Mouse (Mus musculus) megakaryocyte, embryonic 14.5 days (primary cell): ENCODE measurements around the gene Tubb5. TPM values are rescaled to one million over a fixed set of nuclear protein-coding genes. Genes with fewer than 3 reads are reported as not detected.
"Not testable (repeated sequence)": the region's sequence is repeated elsewhere in the genome, so short reads cannot be mapped to it uniquely, and the experiment has no call there.

Experiments
- H3K27me3 ChIP-seq: replicated peaks from 2 replicates; pipeline ENCODE3; 2012; ENCODE audit warnings: inconsistent platforms
- H3K36me3 ChIP-seq: replicated peaks from 2 replicates; pipeline ENCODE3; 2012; ENCODE audit warnings: low read length, inconsistent platforms, mixed read lengths
- H3K4me1 ChIP-seq: 2 replicates; pipeline ENCODE4 v1.6.1; 2012; ENCODE audit warnings: inconsistent platforms
- H3K4me3 ChIP-seq: replicated peaks from 2 replicates; pipeline ENCODE3; 2012; ENCODE audit warnings: moderate library complexity, mild to moderate bottlenecking, inconsistent platforms
- H3K9me3 ChIP-seq: 2 replicates; pipeline ENCODE4 v1.6.1; 2012; ENCODE audit warnings: inconsistent platforms
- FLI1 ChIP-seq: IDR thresholded peaks from 2 replicates; pipeline ENCODE4 v1.6.1; 2012; ENCODE audit warnings: low read length, inconsistent platforms, mixed read lengths
- GATA1 ChIP-seq: IDR thresholded peaks from 3 replicates; pipeline ENCODE4 v1.6.1; 2012; ENCODE audit warnings: mixed read lengths, low read length, inconsistent platforms, borderline replicate concordance
- polyA plus RNA-seq: library from polyadenylated mRNA; stranded (reverse); fragments of >175 nt; gene quantifications from 2 replicates; pipeline ENCODE4 v1.2.3, GENCODE M21; 2012; ENCODE audit warnings: low replicate concordance; ENCODE audit not compliant: insufficient read depth

Gene Tubb5
- polyA plus RNA-seq, 1 experiment, result 217 TPM

DNA sequence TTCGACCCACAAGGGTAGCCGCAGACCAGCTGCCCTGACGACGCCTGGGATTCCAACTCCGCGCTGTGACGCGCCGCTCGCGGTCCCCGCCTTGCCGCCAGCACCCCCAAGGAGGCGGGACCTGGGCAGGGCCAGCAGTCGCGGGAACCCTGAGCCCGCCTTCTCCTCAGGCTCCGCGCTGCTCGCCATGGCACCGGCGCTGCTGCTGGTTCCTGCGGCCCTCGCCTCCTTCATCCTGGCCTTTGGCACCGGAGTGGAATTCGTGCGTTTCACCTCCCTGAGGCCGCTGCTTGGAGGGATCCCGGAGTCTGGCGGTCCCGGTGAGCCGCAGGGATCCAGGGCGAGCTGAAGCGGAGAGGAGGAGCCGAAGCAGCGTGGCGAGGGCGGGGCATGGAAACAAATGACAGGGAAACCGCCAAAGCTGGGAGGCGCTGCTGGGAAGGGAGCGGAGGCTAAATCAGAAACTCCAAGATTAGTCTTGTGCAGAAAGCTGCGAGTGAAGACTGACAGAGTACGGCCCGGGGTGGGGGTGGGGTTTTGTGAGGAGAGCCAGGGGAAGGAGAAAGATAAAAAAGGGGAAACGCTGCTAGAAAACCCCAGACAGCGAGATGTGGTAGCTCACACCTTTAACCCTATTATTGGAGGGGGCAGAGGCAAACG lies 23.2 kb upstream of the Tubb5 start, which contains the start of gene Nrm:
TSS of gene Nrm (plus strand) at position 121 of the 660 bp plus-strand sequence.
- H3K4me1 ChIP-seq, result peaks cover 76% of the 10 kb centered on the region
- H3K36me3 ChIP-seq, result peaks cover 31% of the 10 kb centered on the region
- peak within 1 kb of the TSS; percentile 96 for H3K4me3 ChIP-seq
- peaks cover 19% of the 10 kb centered on the region for H3K27me3 ChIP-seq
- no peaks in the 10 kb centered on the region for H3K9me3 ChIP-seq
- TF ChIP-seq GATA1 (no peak), FLI1 (no peak)

DNA sequence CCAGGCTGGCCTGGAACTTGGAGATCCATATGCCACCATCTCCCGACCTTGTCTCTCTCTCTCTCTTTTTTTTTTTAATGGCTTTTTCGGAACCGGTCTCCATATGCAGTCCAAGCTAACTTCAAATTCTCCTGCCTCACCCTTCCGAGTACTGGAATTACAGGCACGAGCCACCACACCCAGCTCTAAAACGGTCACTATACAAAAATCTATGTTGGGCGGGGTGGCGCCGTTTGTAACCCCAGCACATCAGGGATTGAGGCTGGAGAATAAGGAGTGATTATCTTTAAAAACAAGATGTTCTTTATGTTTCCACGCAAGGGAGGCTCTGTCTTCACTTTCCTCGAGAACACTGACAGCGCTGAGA lies 22.7 kb upstream of the Tubb5 start:
- H3K4me1 ChIP-seq, result peaks cover 75% of the 10 kb centered on the region
- H3K36me3 ChIP-seq, result peaks cover 35% of the 10 kb centered on the region
- H3K9me3 ChIP-seq, result no peaks in the 10 kb centered on the region
- TF ChIP-seq FLI1 (no peak), GATA1 (no peak)
- peaks cover 19% of the 10 kb centered on the region for H3K27me3 ChIP-seq
- H3K4me3 ChIP-seq, result peak overlapping the region; percentile 96

DNA sequence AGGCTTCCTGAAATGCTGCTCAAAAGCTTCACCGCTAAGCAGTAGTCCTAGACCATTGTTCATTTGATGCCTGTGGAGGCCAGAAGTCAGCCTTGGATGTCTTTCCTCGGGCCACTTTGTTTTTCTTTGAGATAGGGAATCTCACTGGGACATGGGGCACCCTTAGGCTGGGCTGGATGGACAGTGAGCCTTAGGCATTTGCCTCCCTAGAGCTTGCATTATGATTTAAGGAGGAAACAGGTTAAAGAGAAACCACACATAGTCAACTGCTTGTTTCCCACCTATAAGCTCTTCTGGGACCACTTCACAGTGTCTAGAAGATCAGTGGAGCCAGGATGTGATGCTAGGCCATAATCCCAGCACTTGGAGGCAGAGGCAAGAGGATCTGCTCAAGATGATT lies 21.7 kb upstream of the Tubb5 start:
- peaks cover 72% of the 10 kb centered on the region for H3K4me1 ChIP-seq
- peaks cover 19% of the 10 kb centered on the region for H3K27me3 ChIP-seq
- peaks cover 40% of the 10 kb centered on the region for H3K36me3 ChIP-seq

DNA sequence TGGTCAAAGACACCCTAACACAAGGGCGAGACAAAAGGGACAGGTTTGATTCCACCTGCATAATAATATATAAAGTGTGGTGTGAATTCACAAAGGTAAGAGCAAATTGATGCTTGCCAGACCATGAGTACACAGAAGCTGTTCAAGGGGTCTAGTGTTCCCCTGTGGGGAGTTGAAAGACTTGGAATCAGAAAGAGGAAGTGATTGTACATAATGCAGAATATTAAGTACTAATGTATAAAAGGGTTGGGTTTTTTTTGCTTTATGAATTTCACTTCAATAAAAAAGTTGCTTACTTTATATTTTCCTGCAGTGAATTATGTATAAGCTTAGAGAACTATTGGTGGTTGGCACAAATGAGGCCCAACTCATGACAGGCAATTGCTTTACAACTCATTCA lies 21.3 kb upstream of the Tubb5 start:
- peaks cover 72% of the 10 kb centered on the region for H3K4me1 ChIP-seq
- TF ChIP-seq GATA1 (no peak), FLI1 (no peak)
- no peaks in the 10 kb centered on the region for H3K9me3 ChIP-seq
- H3K36me3 ChIP-seq, result peaks cover 45% of the 10 kb centered on the region
- no peak overlapping the region for H3K4me3 ChIP-seq
- peaks cover 15% of the 10 kb centered on the region for H3K27me3 ChIP-seq

More for the DNA sequence above, 21.7 kb upstream of the Tubb5 start:
- no peaks in the 10 kb centered on the region for H3K9me3 ChIP-seq
- H3K4me3 ChIP-seq, result no peak overlapping the region
- TF ChIP-seq GATA1 (no peak), FLI1 (no peak)

DNA sequence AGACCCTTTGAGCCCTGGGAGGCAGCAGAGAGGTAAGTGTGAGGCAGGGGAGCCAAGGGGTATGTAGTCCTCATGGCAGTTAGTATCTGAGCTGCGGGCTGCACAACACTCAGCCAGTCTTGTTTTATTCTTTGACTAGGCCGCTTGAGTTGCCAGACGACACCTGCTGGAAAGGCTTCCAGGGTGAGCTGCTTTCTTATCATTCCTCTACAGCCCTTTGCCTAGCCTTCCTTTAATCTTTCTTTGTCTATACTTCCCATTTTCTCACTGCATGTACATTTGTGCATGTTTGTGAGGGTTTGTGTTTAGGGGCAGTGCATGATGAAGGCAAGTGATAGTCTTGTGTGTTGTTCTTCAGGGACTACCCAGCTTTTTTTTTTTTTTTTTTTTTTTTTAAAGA lies 12.9 kb upstream of the Tubb5 start:
- no peak for TF ChIP-seq FLI1
- H3K36me3 ChIP-seq, result peaks cover 89% of the 10 kb centered on the region
- no peaks in the 10 kb centered on the region for H3K27me3 ChIP-seq
- no peak overlapping the region for H3K4me3 ChIP-seq
- H3K9me3 ChIP-seq, result no peaks in the 10 kb centered on the region
- H3K4me1 ChIP-seq, result peaks cover 48% of the 10 kb centered on the region

DNA sequence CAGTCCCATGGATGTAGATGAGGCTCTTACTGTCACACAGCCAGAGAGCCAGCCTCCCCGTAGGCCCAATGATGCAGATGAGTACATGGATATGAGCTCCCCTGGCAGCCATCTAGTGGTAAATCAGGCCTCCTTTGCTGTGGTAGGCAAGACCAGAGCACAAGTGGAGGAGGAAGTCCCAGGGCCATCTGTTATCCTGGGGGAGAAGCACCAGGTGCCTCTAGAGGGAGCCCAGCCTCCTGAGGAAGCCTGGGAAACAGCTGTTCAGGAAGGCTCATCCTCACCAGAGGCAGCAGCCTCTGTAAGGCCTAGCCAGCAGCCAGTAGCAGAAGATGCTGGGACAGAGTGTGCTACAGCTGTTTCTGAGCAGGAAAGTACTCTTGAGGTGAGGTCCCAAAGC lies 10.0 kb upstream of the Tubb5 start:
- peaks cover 34% of the 10 kb centered on the region for H3K4me1 ChIP-seq
- no peak overlapping the region for H3K4me3 ChIP-seq
- no peaks in the 10 kb centered on the region for H3K9me3 ChIP-seq
- no peaks in the 10 kb centered on the region for H3K27me3 ChIP-seq
- TF ChIP-seq GATA1 (no peak), FLI1 (no peak)
- H3K36me3 ChIP-seq, result peaks cover 85% of the 10 kb centered on the region

DNA sequence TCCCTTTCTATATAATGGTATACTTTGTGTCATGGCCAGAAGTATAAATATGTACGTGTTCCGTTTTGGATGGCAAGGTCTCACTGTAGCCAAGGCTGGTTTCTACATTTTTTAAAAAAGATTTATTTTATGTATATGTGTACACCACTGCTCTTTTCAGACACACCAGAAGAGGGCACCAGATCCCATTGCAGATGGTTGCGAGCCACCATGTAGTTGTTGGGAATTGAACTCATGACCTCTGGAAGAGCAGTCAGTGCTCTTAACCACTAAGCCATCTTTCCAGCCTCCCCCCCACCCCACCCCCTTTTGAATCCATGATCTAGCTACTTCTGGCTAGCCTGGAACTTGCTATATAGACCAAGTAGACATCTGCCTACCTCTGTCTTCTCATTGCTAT lies 5.4 kb upstream of the Tubb5 start:
- TF ChIP-seq GATA1 (no peak), FLI1 (no peak)
- H3K27me3 ChIP-seq, result no peaks in the 10 kb centered on the region

DNA sequence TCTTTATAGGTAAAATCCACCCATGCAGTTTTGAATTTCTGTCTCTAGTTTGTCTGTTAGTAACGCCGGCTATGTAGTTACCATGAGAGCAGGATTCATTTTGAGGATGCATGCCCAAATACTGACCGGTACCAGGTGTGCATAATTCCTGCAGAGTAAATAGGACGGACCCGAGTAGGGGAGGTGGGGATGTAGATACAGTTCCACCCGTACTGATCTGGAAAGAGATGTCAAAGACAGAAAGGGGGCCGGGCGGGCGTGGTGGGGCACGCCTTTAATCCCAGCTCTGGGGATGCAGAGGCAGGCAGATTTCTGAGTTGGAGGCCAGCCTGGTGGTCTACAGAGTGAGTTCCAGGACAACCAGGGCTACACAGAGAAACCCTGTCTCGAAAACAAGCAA lies 3.9 kb upstream of the Tubb5 start:
- peak overlapping the region; percentile 92 for H3K4me3 ChIP-seq
- H3K36me3 ChIP-seq, result peaks cover 26% of the 10 kb centered on the region
- peaks cover 30% of the 10 kb centered on the region for H3K4me1 ChIP-seq
- no peaks in the 10 kb centered on the region for H3K9me3 ChIP-seq
- H3K27me3 ChIP-seq, result no peaks in the 10 kb centered on the region
- TF ChIP-seq FLI1 (no peak), GATA1 (no peak)

More for the DNA sequence above, 5.4 kb upstream of the Tubb5 start:
- Histone ChIP-seq H3K4me3 (no peak overlapping the region), H3K4me1 (peaks cover 45% of the 10 kb centered on the region), H3K9me3 (no peaks in the 10 kb centered on the region), H3K36me3 (peaks cover 41% of the 10 kb centered on the region)

DNA sequence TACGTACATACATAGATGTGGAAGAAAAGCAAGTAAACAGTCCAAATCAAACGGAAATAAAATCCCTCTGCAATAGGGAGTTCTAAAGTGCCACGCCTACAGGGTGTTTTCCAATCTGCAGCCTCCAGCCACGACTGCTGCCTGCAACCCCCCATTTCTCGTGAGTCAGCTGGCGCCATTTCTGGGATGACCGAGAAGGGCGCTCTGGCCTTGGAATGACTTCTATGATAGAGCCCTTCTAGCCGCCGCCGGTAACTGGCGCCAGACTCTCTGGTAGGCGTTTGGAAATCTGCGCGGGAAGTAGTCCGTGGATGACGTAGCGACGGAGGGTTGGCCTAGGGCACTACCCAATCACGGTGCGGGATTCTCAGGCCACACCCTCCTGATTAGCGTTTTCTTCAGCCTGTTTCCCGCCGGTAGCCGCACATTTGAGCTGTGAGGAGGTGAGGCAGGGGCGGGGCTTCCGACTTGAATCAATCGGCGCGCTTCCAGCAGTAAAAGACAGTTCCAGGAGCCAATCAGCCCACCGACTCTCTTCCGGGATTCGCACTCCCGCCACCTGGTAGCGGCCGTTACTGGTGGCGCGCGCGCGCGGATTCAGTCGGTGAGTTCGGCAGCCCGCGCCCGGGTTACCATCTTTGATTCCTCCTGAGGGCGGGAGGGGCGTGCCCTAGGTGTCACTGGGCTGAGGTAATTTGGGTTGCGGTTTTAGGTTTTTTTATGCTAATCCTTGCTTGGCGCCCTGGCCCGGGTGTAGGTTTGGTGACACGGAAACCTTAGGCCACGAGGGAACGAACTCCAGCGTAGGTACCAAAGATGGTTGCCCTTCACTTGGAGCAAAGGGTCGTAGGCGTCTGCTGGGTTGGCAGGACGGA lies 3.2 kb upstream of the Tubb5 start, which contains the start of gene Mdc1:
TSS of gene Mdc1 (plus strand) at position 440 of the 875 bp plus-strand sequence.
- no peaks in the 10 kb centered on the region for H3K27me3 ChIP-seq
- TF ChIP-seq FLI1 (peak; percentile 37; the same call in 1 of the 2 replicates), GATA1 (no peak)
- peaks cover 27% of the 10 kb centered on the region for H3K36me3 ChIP-seq
- H3K4me3 ChIP-seq, result peak within 1 kb of the TSS; percentile 92
- peaks cover 37% of the 10 kb centered on the region for H3K4me1 ChIP-seq
- H3K9me3 ChIP-seq, result no peaks in the 10 kb centered on the region

DNA sequence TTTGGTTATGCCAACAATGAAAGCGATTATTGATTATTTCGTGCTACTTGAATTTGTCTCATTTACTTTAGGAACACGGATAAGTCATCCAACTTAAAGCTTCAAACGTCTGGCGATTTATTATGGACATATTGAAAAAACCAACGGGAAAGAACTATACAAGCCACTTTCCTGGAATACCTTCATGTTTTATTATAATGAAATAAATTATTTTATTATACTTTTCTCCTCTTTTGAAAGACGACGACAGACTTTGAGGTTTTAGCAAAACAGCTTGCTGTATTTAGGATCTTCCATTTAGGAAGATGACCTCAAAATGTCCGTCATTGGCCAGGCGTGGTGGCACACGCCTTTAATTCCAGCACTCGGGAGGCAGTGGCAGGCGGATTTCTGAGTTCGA lies 2.5 kb upstream of the Tubb5 start:
- Histone ChIP-seq H3K27me3 (no peaks in the 10 kb centered on the region), H3K9me3 (no peaks in the 10 kb centered on the region), H3K4me3 (peak overlapping the region; percentile 85), H3K4me1 (peaks cover 45% of the 10 kb centered on the region), H3K36me3 (peaks cover 27% of the 10 kb centered on the region)
- TF ChIP-seq GATA1 (no peak), FLI1 (no peak)

DNA sequence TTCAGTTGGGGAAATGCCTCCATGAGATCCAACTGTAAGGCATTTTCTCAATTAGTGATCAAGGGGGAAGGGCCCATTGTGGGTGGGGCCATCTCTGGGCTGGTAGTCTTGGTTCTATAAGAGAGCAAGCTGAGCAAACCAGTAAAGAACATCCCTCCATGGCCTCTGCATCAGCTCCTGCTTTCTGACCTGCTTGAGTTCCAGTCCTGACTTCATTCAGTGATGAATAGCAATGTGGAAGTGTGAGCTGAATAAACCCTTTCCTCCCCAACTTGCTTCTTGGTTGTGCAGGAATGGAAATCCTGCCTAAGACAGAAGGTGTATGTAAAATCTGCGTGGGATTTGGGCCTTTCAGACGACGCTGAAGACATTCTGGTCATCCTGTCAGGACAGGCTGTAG lies 896 bp upstream of the Tubb5 start:
- H3K27me3 ChIP-seq, H3K9me3 ChIP-seq: not testable (repeated sequence)
- H3K4me1 ChIP-seq, result peaks cover 59% of the 10 kb centered on the region
- peaks cover 29% of the 10 kb centered on the region for H3K36me3 ChIP-seq
- peak overlapping the region; percentile 96 for H3K4me3 ChIP-seq
